Mouse (Mus musculus) right cerebral cortex, postnatal 14 days (tissue): ENCODE measurements around the gene Aox4.

Source experiments
- DNase-seq: peaks from one replicate; pipeline ENCODE4 v3.0.0; 2022

Aox4 gene

DNA sequence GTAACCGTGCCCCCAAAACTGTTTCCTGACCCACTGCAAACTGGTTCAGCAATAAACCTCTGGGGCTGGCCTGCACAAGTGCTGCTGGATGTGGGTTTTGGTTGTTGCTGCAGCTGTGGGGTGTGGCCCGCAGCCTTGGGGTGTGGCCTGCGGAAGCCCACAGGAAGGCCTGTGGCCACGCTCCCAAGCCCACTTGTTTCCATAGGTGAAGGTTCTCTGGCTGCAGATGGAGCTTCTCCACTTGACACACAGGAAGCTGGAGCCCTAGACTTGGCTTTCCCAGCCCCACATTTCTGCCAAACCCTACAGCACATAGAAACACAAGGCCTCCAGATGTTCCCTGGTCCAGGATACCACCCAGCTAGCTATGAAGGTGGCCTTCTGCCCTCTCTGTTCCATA lies 93.5 kb downstream of the Aox4 start:
- no peak for DNase-seq

DNA sequence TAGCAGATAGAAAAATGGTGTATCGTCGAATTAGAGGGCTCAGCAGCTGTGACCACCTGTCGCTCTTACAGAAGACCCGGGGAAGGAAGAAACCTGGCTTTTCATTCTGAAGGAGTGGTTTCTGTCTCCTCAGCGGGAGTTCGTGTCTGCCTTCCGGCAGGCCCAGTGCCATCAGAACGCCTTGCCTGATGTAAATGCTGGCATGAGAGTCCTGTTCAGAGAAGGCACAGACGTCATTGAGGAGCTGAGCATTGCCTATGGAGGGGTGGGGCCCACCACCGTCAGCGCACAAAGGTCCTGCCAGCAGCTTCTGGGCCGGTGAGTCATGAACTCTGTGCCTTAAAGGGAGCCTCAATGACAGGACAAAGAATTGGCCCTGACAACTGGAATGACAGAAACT lies 94.1 kb downstream of the Aox4 start:
- no peak for DNase-seq

DNA sequence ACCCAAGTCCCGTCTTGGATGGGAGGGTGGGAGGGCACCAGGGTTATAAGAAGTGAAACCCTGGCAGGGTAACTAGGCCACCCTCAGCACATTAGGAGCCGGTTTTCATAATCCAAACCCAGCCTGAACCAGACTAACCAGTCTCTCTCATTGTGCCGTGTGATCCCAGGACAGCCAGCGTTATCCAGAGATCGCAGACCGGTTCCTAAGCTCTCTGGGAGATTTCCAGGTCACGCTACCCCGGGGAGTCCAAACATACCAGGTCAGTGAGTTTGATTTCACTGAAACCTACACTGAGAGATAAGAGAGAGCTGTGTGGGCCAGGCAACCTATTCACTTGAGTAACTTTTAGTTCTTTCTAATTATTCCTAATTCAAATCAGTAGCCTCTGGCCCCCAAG lies 97.0 kb downstream of the Aox4 start:
- no peak for DNase-seq

DNA sequence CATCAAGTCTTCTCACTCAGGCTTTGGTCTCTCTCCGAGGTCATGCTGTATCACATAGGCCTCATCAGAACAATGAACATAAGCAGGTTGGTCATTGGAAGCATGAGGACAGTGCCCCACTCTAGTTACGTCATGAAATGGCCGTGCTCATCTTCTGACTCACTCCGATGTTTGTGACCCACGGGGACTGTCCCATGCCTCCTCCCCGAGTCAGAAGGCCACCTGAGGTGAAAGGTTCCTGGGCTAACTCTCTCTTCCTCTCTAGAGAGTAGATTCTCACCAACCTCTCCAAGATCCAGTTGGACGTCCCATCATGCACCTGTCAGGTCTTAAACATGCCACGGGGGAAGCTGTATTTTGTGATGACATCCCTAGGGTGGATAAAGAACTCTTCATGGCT lies 98.4 kb downstream of the Aox4 start:
- no peak for DNase-seq

- DNase-seq = no peak
These were observed 99.7 kb downstream of the Aox4 start for GRCm38 (mm10) chr1:58309853-58310252.

DNA sequence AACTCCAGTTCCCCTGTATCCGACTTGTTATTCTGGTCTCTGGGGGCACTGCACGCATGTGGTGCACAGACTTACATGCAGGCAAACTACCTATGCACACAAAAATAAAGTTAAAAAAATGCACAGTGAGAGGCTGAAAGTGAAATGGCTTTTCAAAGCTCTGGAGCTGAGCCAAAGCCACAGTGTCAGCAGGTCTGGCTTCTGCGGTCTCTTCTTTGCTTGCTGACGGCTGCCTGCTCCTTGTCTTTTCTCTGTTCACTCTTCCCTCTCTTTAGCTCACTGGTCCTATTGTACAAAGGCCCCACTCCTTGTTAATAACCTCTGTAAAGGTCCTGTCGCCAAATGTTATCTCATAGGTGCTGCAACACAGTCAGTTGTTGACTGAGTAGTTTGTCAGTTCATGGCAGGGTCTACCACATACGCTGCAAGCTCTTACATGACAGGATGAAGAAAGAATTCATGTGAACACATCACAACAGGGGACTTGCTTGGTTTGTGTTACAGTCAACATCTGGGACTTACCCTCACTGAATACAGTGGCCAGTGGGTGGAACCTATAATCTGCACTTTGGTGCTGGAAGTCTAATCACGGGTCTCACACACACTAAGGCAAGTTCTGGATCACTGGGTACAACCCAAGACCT lies 101.1 kb downstream of the Aox4 start:
- no peak for DNase-seq

DNA sequence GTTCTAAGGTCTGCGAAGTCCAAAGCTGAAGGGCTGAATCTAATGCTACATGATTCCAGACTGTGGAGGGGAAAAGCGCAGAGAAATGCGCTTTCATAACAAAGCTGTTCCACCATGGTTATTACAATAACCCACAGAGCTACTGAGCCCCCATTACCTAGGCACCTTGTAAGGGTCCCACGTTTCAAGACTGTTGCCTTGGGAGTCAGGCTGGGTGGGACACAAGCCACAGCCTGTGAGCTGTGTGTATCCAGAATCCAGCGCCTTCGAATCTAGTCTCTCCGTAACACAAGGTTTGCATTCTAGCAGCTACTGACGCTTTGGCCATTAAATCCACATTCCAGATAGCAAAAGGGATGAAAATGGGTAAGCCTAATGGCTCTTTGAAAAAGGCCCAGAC lies 103.0 kb downstream of the Aox4 start:
- no peak for DNase-seq

GRCm38 (mm10) chr1:58315532-58315931 lies 105.3 kb downstream of the Aox4 start:
- DNase-seq = no peak
